Mouse (Mus musculus) limb, embryonic 14.5 days (tissue): Measurements from ENCODE around the gene Olfr331. TPM values are rescaled to one million over a fixed set of nuclear protein-coding genes. Genes with fewer than 3 reads are reported as not detected.

Source experiments
- ATAC-seq: fragments of 200-750 bp; cut with Nextera tagmentation; 2 replicates; pipeline ENCODE4 v1.8.0; 2017; ENCODE audit warnings: low read depth, moderate number of reproducible peaks, moderate TSS enrichment; ENCODE audit not compliant: low FRiP score
- DNase-seq: peaks from one replicate; pipeline ENCODE4 v3.0.0-alpha.2; 2015; ENCODE audit warnings: low spot score
- H3K27ac ChIP-seq: fragments of 300-500 bp; sonication (generic); replicated peaks from 2 replicates; pipeline ENCODE4 v1.5.1; 2014; ENCODE audit warnings: low read depth, mild to moderate bottlenecking, low read length, moderate library complexity, mixed read lengths
- H3K27me3 ChIP-seq: fragments of 300-500 bp; sonication (generic); 2 replicates; pipeline ENCODE4 v1.6.1; 2014; ENCODE audit warnings: low read length, mixed read lengths; ENCODE audit not compliant: control insufficient read depth, insufficient read depth
- H3K36me3 ChIP-seq: fragments of 300-500 bp; sonication (generic); 2 replicates; pipeline ENCODE4 v1.6.1; 2014; ENCODE audit warnings: mild to moderate bottlenecking, low read length, moderate library complexity, mixed read lengths; ENCODE audit not compliant: control insufficient read depth, insufficient read depth
- H3K4me1 ChIP-seq: fragments of 300-500 bp; sonication (generic); 2 replicates; pipeline ENCODE4 v1.6.1; 2014; ENCODE audit warnings: antibody characterized with exemption, low read length, mixed read lengths; ENCODE audit not compliant: control insufficient read depth, insufficient read depth
- H3K4me2 ChIP-seq: fragments of 300-500 bp; sonication (generic); replicated peaks from 2 replicates; pipeline ENCODE4 v1.6.1; 2014; ENCODE audit warnings: low read depth, mild to moderate bottlenecking, low read length, moderate library complexity; ENCODE audit not compliant: severe bottlenecking
- H3K4me3 ChIP-seq: fragments of 300-500 bp; sonication (generic); replicated peaks from 2 replicates; pipeline ENCODE4 v1.5.1; 2014; ENCODE audit warnings: low read length
- H3K9ac ChIP-seq: fragments of 300-500 bp; sonication (generic); 2 replicates; pipeline ENCODE4 v1.6.1; 2014; ENCODE audit warnings: mild to moderate bottlenecking, low read depth, low read length, moderate library complexity; ENCODE audit not compliant: severe bottlenecking
- H3K9me3 ChIP-seq: fragments of 300-500 bp; sonication (generic); 2 replicates; pipeline ENCODE4 v1.6.1; 2016; ENCODE audit warnings: low read length; ENCODE audit not compliant: control insufficient read depth
- POLR2A ChIP-seq: fragments of 200-500 bp; IDR thresholded peaks from 2 replicates; pipeline ENCODE4 v1.8.0; 2012; ENCODE audit warnings: inconsistent platforms, mild to moderate bottlenecking, moderate library complexity, borderline replicate concordance; ENCODE audit not compliant: insufficient read depth, insufficient read length; ENCODE audit errors: extremely low read depth
- WGBS: fragments of 180-500 bp; shearing (Covaris S2); extraction: QIAGEN DNeasy Blood & Tissue Kit; methylation state at CpG from one replicate; pipeline ENCODE4 v1.1.7; 2014; 5-methylcytosine and 5-hydroxymethylcytosine counted together
- polyA plus RNA-seq, 2 experiments: library from polyadenylated mRNA; depleted of rRNA in 1 of 2; stranded (reverse) in 1 of 2; unstranded in 1 of 2; fragments of >200 nt; fragmentation: Nextera tagmentation in 1 of 2; extraction: Ambion mirVana in 1 of 2; gene quantifications; 2 replicates each; pipeline versions ENCODE4 v1.2.1 to v1.2.3; 2012 to 2014

The Olfr331 gene
- polyA plus RNA-seq, 2 experiments: not detected

DNA sequence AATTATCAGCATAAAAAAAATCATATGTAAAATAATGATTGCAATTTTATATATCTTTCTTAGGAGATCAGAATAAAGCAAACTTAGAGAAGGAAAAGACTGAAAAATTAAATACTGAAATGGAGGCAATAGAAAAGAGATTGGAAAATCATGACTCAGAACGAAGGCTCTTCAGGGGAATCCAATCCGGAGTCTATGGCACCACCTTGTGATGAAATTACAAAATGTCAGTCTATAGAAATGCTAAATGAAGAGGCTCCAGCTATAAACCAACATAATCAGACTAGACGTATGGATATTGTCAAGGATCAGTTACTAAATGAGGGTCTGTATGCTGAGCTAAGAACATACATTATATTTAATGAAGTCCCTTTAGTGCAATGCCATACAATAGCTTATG lies 3.1 kb downstream of the Olfr331 start:
- H3K27ac ChIP-seq: no peak overlapping the region
- no peaks in the 10 kb centered on the region for H3K36me3 ChIP-seq
- 46% methylated on average over 3 of the region's 3 CpGs for whole genome bisulfite sequencing
- no peaks in the 10 kb centered on the region for H3K9me3 ChIP-seq
- DNase-seq: peak; percentile 47
- no peak for ATAC-seq
- H3K4me3 ChIP-seq: no peak overlapping the region
- no peak overlapping the region for H3K9ac ChIP-seq
- no peaks in the 10 kb centered on the region for H3K27me3 ChIP-seq
- H3K4me1 ChIP-seq: no peaks in the 10 kb centered on the region
- TF ChIP-seq POLR2A: no peak
- H3K4me2 ChIP-seq: no peak overlapping the region

DNA sequence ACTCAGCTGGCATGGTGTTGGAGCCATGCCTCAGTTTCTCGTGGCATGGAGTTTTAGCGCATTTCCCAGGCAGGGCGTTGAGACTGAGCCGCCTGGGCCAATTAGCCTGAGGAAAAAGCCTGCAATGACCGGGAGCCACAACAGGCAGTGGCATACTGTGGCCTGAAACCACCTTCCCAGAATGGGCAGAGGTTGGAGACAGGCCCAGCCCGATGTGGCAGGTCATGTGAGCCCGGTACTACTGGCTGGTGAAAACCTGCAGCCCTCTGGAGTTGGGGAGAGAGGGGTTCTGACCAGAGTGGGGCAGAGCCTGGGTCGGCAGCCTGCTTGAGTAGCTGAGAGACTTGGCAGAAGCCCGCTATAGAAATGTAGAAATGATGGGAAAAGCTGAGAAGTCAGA lies 3.6 kb downstream of the Olfr331 start:
- 75% methylated on average over 9 of the region's 9 CpGs for WGBS
- DNase-seq (no peak), ATAC-seq (no peak)
- H3K4me2 ChIP-seq: no peak overlapping the region
- H3K4me1 ChIP-seq: no peaks in the 10 kb centered on the region
- TF ChIP-seq POLR2A: no peak
- no peaks in the 10 kb centered on the region for H3K27me3 ChIP-seq
- H3K36me3 ChIP-seq: no peaks in the 10 kb centered on the region
- no peaks in the 10 kb centered on the region for H3K9me3 ChIP-seq
- no peak overlapping the region for H3K27ac ChIP-seq
- no peak overlapping the region for H3K9ac ChIP-seq
- no peak overlapping the region for H3K4me3 ChIP-seq

DNA sequence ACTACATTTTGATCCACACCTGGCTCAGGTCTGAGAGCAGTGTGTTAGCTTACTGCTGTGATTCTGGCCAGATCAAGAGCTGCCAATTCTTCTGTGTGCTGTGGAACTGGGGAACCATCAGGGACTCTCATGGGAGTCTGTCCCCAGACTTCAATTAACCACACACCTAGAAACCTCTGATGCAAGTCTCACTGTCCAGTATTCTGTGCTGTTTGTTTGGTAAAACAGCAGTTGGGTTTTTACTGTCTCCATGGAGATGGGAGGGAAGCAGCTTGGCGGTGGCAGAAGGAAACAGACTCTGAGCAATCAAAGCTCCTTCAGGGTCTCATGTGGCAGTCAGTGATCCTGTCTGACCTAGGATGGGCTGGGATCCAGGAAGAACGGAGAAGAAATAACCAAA lies 9.9 kb downstream of the Olfr331 start, which contains the start of gene Olfr332:
Gene Olfr332 (minus strand): TSS at position 101 of the 400 bp plus-strand sequence.
- no peak within 1 kb of the TSS for H3K9ac ChIP-seq
- H3K27ac ChIP-seq: no peak within 1 kb of the TSS
- no peaks in the 10 kb centered on the region for H3K9me3 ChIP-seq
- no peaks in the 10 kb centered on the region for H3K36me3 ChIP-seq
- H3K27me3 ChIP-seq: no peaks in the 10 kb centered on the region
- ATAC-seq (no peak), DNase-seq (no peak)
- no peak for TF ChIP-seq POLR2A
- no peak within 1 kb of the TSS for H3K4me2 ChIP-seq
- no peaks in the 10 kb centered on the region for H3K4me1 ChIP-seq
- H3K4me3 ChIP-seq: no peak within 1 kb of the TSS
- 68% methylated on average over 2 of the region's 2 CpGs for WGBS

DNA sequence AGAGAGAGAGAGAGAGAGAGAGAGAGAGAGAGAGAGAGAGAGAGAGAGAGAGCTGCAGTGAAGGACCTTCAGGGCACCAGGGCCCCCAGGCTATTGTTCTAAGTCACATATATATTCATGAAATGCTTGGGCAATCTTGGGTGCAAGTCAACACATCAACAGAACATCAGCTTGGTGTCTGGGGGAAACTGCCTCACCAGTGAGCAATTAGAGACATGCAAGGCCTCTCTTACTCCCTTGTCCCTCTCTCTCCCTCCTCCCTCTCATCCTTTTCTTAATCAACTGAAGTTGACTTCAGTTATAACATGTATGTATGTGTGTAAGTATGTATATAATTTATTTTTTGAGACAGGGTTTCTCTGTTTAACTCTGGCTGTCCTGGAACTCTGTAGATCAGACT lies 40.2 kb downstream of the Olfr331 start, which contains the start of gene Olfr30:
Gene Olfr30 (minus strand): TSS at position 101 of the 400 bp plus-strand sequence.
- TF ChIP-seq POLR2A: no peak
- ATAC-seq: no peak
- H3K4me3 ChIP-seq: no peak within 1 kb of the TSS

GRCm38 (mm10) chr11:58453592-58453991 lies 48.8 kb downstream of the Olfr331 start:
- H3K27ac ChIP-seq: no peak overlapping the region
- WGBS: 23% methylated on average over 4 of the region's 4 CpGs
- H3K9ac ChIP-seq: no peak overlapping the region
- no peak for DNase-seq
- no peaks in the 10 kb centered on the region for H3K36me3 ChIP-seq
- no peak overlapping the region for H3K4me3 ChIP-seq
- no peak for TF ChIP-seq POLR2A
- no peak for ATAC-seq
- no peaks in the 10 kb centered on the region for H3K4me1 ChIP-seq
- no peak overlapping the region for H3K4me2 ChIP-seq
- no peaks in the 10 kb centered on the region for H3K27me3 ChIP-seq
- no peaks in the 10 kb centered on the region for H3K9me3 ChIP-seq

More for the DNA sequence above, 40.2 kb downstream of the Olfr331 start, which contains the start of gene Olfr30:
- Histone ChIP-seq H3K27me3 (no peaks in the 10 kb centered on the region), H3K4me2 (no peak within 1 kb of the TSS), H3K36me3 (no peaks in the 10 kb centered on the region), H3K4me1 (no peaks in the 10 kb centered on the region), H3K9ac (no peak within 1 kb of the TSS), H3K27ac (no peak within 1 kb of the TSS), H3K9me3 (no peaks in the 10 kb centered on the region)
- DNase-seq: no peak

DNA sequence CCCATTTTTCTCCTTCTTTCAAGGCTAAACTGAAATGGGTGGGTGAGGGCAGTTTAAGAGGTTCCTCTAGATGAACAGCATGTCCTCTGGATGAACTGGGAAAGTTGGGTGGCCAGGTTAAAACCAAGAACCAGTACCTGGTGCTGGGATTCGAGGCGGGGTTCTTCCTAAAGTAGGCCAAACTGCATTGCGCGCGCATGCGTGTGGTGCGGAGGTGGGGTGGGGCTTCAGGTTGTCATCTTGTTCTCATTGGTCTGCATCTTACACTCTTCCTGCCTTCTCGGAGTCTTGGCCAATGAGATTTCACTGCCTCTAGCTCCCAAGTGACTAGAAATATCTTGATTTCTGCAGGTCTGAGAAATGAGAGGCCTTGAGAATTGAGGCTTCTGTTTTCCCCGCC lies 49.6 kb downstream of the Olfr331 start, which contains the start of gene Lypd9:
Gene Lypd9 (minus strand): TSS at position 165 of the 400 bp plus-strand sequence.
- TF ChIP-seq POLR2A: no peak
- ATAC-seq (no peak), DNase-seq (no peak)
- H3K27me3 ChIP-seq: no peaks in the 10 kb centered on the region
- no peak within 1 kb of the TSS for H3K9ac ChIP-seq
- no peaks in the 10 kb centered on the region for H3K36me3 ChIP-seq
- WGBS: 92% methylated on average over 9 of the region's 9 CpGs
- no peak within 1 kb of the TSS for H3K4me3 ChIP-seq
- no peaks in the 10 kb centered on the region for H3K4me1 ChIP-seq
- no peak within 1 kb of the TSS for H3K27ac ChIP-seq
- H3K4me2 ChIP-seq: no peak within 1 kb of the TSS
- no peaks in the 10 kb centered on the region for H3K9me3 ChIP-seq

Other genes starting within 250 kb of the Olfr331 start
- gene 4930438A08Rik, start 227.8 kb downstream of the Olfr331 start, polyA plus RNA-seq (2012; rRNA removed): 0.06 and 0.09 TPM in 2 replicates
- 0.47 TPM in 1 of 2 replicates, not detected in the other for gene 4930438A08Rik, start 227.8 kb downstream of the Olfr331 start, polyA plus RNA-seq (2014; fragmentation: Nextera tagmentation; extraction: Ambion mirVana)
- 66.0 and 74.7 TPM in 2 replicates for gene Zfp692, start 195.5 kb downstream of the Olfr331 start, polyA plus RNA-seq (2012; rRNA removed)
- 18.3 and 18.8 TPM in 2 replicates for gene Zfp692, start 195.5 kb downstream of the Olfr331 start, polyA plus RNA-seq (2014; fragmentation: Nextera tagmentation; extraction: Ambion mirVana)
- 35.2 and 44.3 TPM in 2 replicates for gene Zfp672, start 172.2 kb downstream of the Olfr331 start, polyA plus RNA-seq (2012; rRNA removed)
- 40.7 and 42.4 TPM in 2 replicates for gene Zfp672, start 172.2 kb downstream of the Olfr331 start, polyA plus RNA-seq (2014; fragmentation: Nextera tagmentation; extraction: Ambion mirVana)
- gene Sh3bp5l, start 171.8 kb downstream of the Olfr331 start, polyA plus RNA-seq (2012; rRNA removed): 25.6 and 30.7 TPM in 2 replicates
- gene Sh3bp5l, start 171.8 kb downstream of the Olfr331 start, polyA plus RNA-seq (2014; fragmentation: Nextera tagmentation; extraction: Ambion mirVana): 24.4 and 28.5 TPM in 2 replicates
- 0.06 and 0.44 TPM in 2 replicates for gene Lypd8, start 123.5 kb downstream of the Olfr331 start, polyA plus RNA-seq (2012; rRNA removed)
- gene Lypd8, start 123.5 kb downstream of the Olfr331 start, polyA plus RNA-seq (2014; fragmentation: Nextera tagmentation; extraction: Ambion mirVana): not detected in 2 replicates
- not detected in 2 replicates for gene 1810065E05Rik, start 81.5 kb downstream of the Olfr331 start, polyA plus RNA-seq (2012; rRNA removed)
- gene 1810065E05Rik, start 81.5 kb downstream of the Olfr331 start, polyA plus RNA-seq (2014; fragmentation: Nextera tagmentation; extraction: Ambion mirVana): not detected in 2 replicates
- gene Gm12253, start 70.0 kb downstream of the Olfr331 start, polyA plus RNA-seq (2012; rRNA removed): not detected in 2 replicates
- gene Gm12253, start 70.0 kb downstream of the Olfr331 start, polyA plus RNA-seq (2014; fragmentation: Nextera tagmentation; extraction: Ambion mirVana): not detected in 2 replicates
- not detected in 2 replicates for gene Lypd9, start 49.6 kb downstream of the Olfr331 start, polyA plus RNA-seq (2012; rRNA removed)
- gene Lypd9, start 49.6 kb downstream of the Olfr331 start, polyA plus RNA-seq (2014; fragmentation: Nextera tagmentation; extraction: Ambion mirVana): not detected in 2 replicates
- not detected in 2 replicates for gene Olfr30, start 40.3 kb downstream of the Olfr331 start, polyA plus RNA-seq (2012; rRNA removed)
- not detected in 2 replicates for gene Olfr30, start 40.3 kb downstream of the Olfr331 start, polyA plus RNA-seq (2014; fragmentation: Nextera tagmentation; extraction: Ambion mirVana)
- not detected in 2 replicates for gene Olfr332, start 10.0 kb downstream of the Olfr331 start, polyA plus RNA-seq (2012; rRNA removed)
- not detected in 2 replicates for gene Olfr332, start 10.0 kb downstream of the Olfr331 start, polyA plus RNA-seq (2014; fragmentation: Nextera tagmentation; extraction: Ambion mirVana)
- 0.06 TPM in 1 of 2 replicates, not detected in the other for gene Olfr330, start 32.3 kb upstream of the Olfr331 start, polyA plus RNA-seq (2012; rRNA removed)
- not detected in 2 replicates for gene Olfr330, start 32.3 kb upstream of the Olfr331 start, polyA plus RNA-seq (2014; fragmentation: Nextera tagmentation; extraction: Ambion mirVana)
- 0.09 TPM in 1 of 2 replicates, not detected in the other for gene Olfr329-ps, start 43.9 kb upstream of the Olfr331 start, polyA plus RNA-seq (2012; rRNA removed)
- gene Olfr329-ps, start 43.9 kb upstream of the Olfr331 start, polyA plus RNA-seq (2014; fragmentation: Nextera tagmentation; extraction: Ambion mirVana): not detected in 2 replicates
- 0.01 TPM in 1 of 2 replicates, not detected in the other for gene Olfr328, start 53.1 kb upstream of the Olfr331 start, polyA plus RNA-seq (2012; rRNA removed)
- gene Olfr328, start 53.1 kb upstream of the Olfr331 start, polyA plus RNA-seq (2014; fragmentation: Nextera tagmentation; extraction: Ambion mirVana): 0.07 and 0.11 TPM in 2 replicates
- 0.09 and 0.15 TPM in 2 replicates for gene Olfr224, start 68.0 kb upstream of the Olfr331 start, polyA plus RNA-seq (2012; rRNA removed)
- not detected in 2 replicates for gene Olfr224, start 68.0 kb upstream of the Olfr331 start, polyA plus RNA-seq (2014; fragmentation: Nextera tagmentation; extraction: Ambion mirVana)
- not detected in 2 replicates for gene Olfr325, start 75.2 kb upstream of the Olfr331 start, polyA plus RNA-seq (2012; rRNA removed)
- gene Olfr325, start 75.2 kb upstream of the Olfr331 start, polyA plus RNA-seq (2014; fragmentation: Nextera tagmentation; extraction: Ambion mirVana): not detected in 2 replicates
- not detected in 2 replicates for gene Olfr324, start 92.5 kb upstream of the Olfr331 start, polyA plus RNA-seq (2012; rRNA removed)
- not detected in 2 replicates for gene Olfr324, start 92.5 kb upstream of the Olfr331 start, polyA plus RNA-seq (2014; fragmentation: Nextera tagmentation; extraction: Ambion mirVana)
- not detected in 2 replicates for gene 2210407C18Rik, start 113.5 kb upstream of the Olfr331 start, polyA plus RNA-seq (2012; rRNA removed)
- not detected in 2 replicates for gene 2210407C18Rik, start 113.5 kb upstream of the Olfr331 start, polyA plus RNA-seq (2014; fragmentation: Nextera tagmentation; extraction: Ambion mirVana)
- gene Olfr323, start 127.9 kb upstream of the Olfr331 start, polyA plus RNA-seq (2012; rRNA removed): not detected in 2 replicates
- not detected in 2 replicates for gene Olfr323, start 127.9 kb upstream of the Olfr331 start, polyA plus RNA-seq (2014; fragmentation: Nextera tagmentation; extraction: Ambion mirVana)
- 0.06 and 0.14 TPM in 2 replicates for gene Trim58, start 137.9 kb upstream of the Olfr331 start, polyA plus RNA-seq (2012; rRNA removed)
- gene Trim58, start 137.9 kb upstream of the Olfr331 start, polyA plus RNA-seq (2014; fragmentation: Nextera tagmentation; extraction: Ambion mirVana): not detected in 2 replicates
- gene Olfr322, start 156.2 kb upstream of the Olfr331 start, polyA plus RNA-seq (2012; rRNA removed): not detected in 2 replicates
- gene Olfr322, start 156.2 kb upstream of the Olfr331 start, polyA plus RNA-seq (2014; fragmentation: Nextera tagmentation; extraction: Ambion mirVana): not detected in 2 replicates
- gene Olfr320, start 178.5 kb upstream of the Olfr331 start, polyA plus RNA-seq (2012; rRNA removed): not detected in 2 replicates
- gene Olfr320, start 178.5 kb upstream of the Olfr331 start, polyA plus RNA-seq (2014; fragmentation: Nextera tagmentation; extraction: Ambion mirVana): not detected in 2 replicates
- gene Olfr319, start 196.6 kb upstream of the Olfr331 start, polyA plus RNA-seq (2012; rRNA removed): not detected in 2 replicates
- not detected in 2 replicates for gene Olfr319, start 196.6 kb upstream of the Olfr331 start, polyA plus RNA-seq (2014; fragmentation: Nextera tagmentation; extraction: Ambion mirVana)
- not detected in 2 replicates for gene Olfr318, start 221.4 kb upstream of the Olfr331 start, polyA plus RNA-seq (2012; rRNA removed)
- not detected in 2 replicates for gene Olfr318, start 221.4 kb upstream of the Olfr331 start, polyA plus RNA-seq (2014; fragmentation: Nextera tagmentation; extraction: Ambion mirVana)
- gene Olfr317, start 236.6 kb upstream of the Olfr331 start, polyA plus RNA-seq (2012; rRNA removed): not detected in 2 replicates
- gene Olfr317, start 236.6 kb upstream of the Olfr331 start, polyA plus RNA-seq (2014; fragmentation: Nextera tagmentation; extraction: Ambion mirVana): not detected in 2 replicates